Mouse (Mus musculus) cerebellum, postnatal 36 days (tissue): ENCODE measurements at regions not wholly inside any gene's neighbourhood (a gene's known extent, or its start where the extent isn't known, plus 50 kb on each side); places are given as distances from the start of the nearest gene placed in this dataset.
A peak's percentile ranks its signal among the peaks of the same experiment; 100 is the strongest.
"Not testable (repeated sequence)": the region's sequence is repeated elsewhere in the genome, so short reads cannot be mapped to it uniquely, and the experiment has no call there.

Source experiments
- DNase-seq, 2 experiments: peaks; one replicate each; pipeline ENCODE4 v3.0.0; 2021 to 2022; ENCODE audit warnings: mixed read lengths in 2 of 2

- peak; percentile 72 to 76 for DNase-seq
These were observed 74.4 kb upstream of the Oxtr start for GRCm38 (mm10) chr6:112564119-112564518.

- DNase-seq: not testable (repeated sequence)
These were observed 73.9 kb upstream of the Oxtr start for GRCm38 (mm10) chr6:112563659-112564058.

GRCm38 (mm10) chr6:112562039-112562438 lies 72.3 kb upstream of the Oxtr start:
- DNase-seq: no peak

- DNase-seq: no peak
These were observed 71.8 kb upstream of the Oxtr start for GRCm38 (mm10) chr6:112561568-112561967.

GRCm38 (mm10) chr6:112559549-112559948 lies 69.8 kb upstream of the Oxtr start:
- no peak for DNase-seq

- DNase-seq: no peak
These were observed 67.8 kb upstream of the Oxtr start for GRCm38 (mm10) chr6:112557516-112557915.

GRCm38 (mm10) chr6:112556401-112557165 lies 66.8 kb upstream of the Oxtr start:
- DNase-seq: no peak

- no peak for DNase-seq
These were observed 64.3 kb upstream of the Oxtr start for GRCm38 (mm10) chr6:112554091-112554490.

- no peak for DNase-seq
These were observed 63.6 kb upstream of the Oxtr start for GRCm38 (mm10) chr6:112553231-112553920.

- no peak for DNase-seq
These were observed 62.8 kb upstream of the Oxtr start for GRCm38 (mm10) chr6:112552560-112552959.

- no peak for DNase-seq
These were observed 61.6 kb upstream of the Oxtr start for GRCm38 (mm10) chr6:112551298-112551697.

- no peak for DNase-seq
These were observed 57.5 kb upstream of the Oxtr start for GRCm38 (mm10) chr6:112547251-112547650.

- DNase-seq: no peak
These were observed 56.3 kb upstream of the Oxtr start for GRCm38 (mm10) chr6:112546033-112546432.

- no peak for DNase-seq
These were observed 54.6 kb upstream of the Oxtr start for GRCm38 (mm10) chr6:112544315-112544714.

GRCm38 (mm10) chr6:112542692-112543091 lies 52.9 kb upstream of the Oxtr start:
- no peak for DNase-seq
